Mouse (Mus musculus) myocyte (in vitro differentiated cells): Measurements from ENCODE around the gene Nek7. TPM values are rescaled to one million over a fixed set of nuclear protein-coding genes. Genes with fewer than 3 reads are reported as not detected.

Source experiments
- H3K27me3 ChIP-seq: one replicate; pipeline ENCODE4 v1.6.1; 2011; ENCODE audit not compliant: control insufficient read depth, insufficient read depth, insufficient read length
- H3K36me3 ChIP-seq: one replicate; pipeline ENCODE4 v1.6.1; 2011; ENCODE audit not compliant: control insufficient read depth, insufficient read depth
- H3K4me2 ChIP-seq: one replicate; pipeline ENCODE4 v1.6.1; 2011; ENCODE audit warnings: low read depth, control low read depth
- H3K4me3 ChIP-seq: one replicate; pipeline ENCODE4 v1.5.1; 2011; ENCODE audit warnings: mild to moderate bottlenecking, control low read depth, moderate library complexity
- H3K79me2 ChIP-seq: one replicate; pipeline ENCODE4 v1.6.1; 2011; ENCODE audit not compliant: control insufficient read depth, insufficient read depth
- H3ac ChIP-seq: one replicate; pipeline ENCODE4 v1.6.1; 2011; ENCODE audit not compliant: control insufficient read depth, insufficient read length
- CEBPB ChIP-seq: IDR thresholded peaks from 2 replicates; pipeline ENCODE4 v1.6.1; 2011; ENCODE audit warnings: mild to moderate bottlenecking, moderate library complexity; ENCODE audit not compliant: poor library complexity, insufficient read depth, severe bottlenecking
- E2F4 ChIP-seq: IDR thresholded peaks from one replicate; pipeline ENCODE4 v1.6.1; 2011; ENCODE audit warnings: mild to moderate bottlenecking, control low read depth, moderate library complexity; ENCODE audit not compliant: insufficient read depth
- MAX ChIP-seq: IDR thresholded peaks from one replicate; pipeline ENCODE4 v1.6.1; 2011; ENCODE audit warnings: low read depth, mild to moderate bottlenecking, control low read depth
- MYOD1 ChIP-seq, 3 experiments: IDR thresholded peaks; one replicate each; pipeline ENCODE4 v1.6.1; 2011; ENCODE audit warnings: control low read depth in 2 of 3, low read depth in 2 of 3, mild to moderate bottlenecking in 2 of 3, moderate library complexity in 1 of 3; ENCODE audit not compliant: insufficient read length in 2 of 3, control insufficient read depth in 1 of 3
- MYOG ChIP-seq, 3 experiments: IDR thresholded peaks; one replicate each; pipeline ENCODE4 v1.6.1; 2011; ENCODE audit warnings: control low read depth in 2 of 3, low read depth in 2 of 3, mild to moderate bottlenecking in 2 of 3; ENCODE audit not compliant: insufficient read length in 2 of 3, control insufficient read depth in 1 of 3, insufficient read depth in 1 of 3
- POLR2A ChIP-seq: IDR thresholded peaks from one replicate; pipeline ENCODE4 v1.6.1; 2011; ENCODE audit warnings: low read depth, mild to moderate bottlenecking, control low read depth, moderate library complexity; ENCODE audit not compliant: insufficient read length
- POLR2AphosphoS2 ChIP-seq: IDR thresholded peaks from one replicate; pipeline ENCODE4 v1.6.1; 2011; ENCODE audit warnings: low read depth, control low read depth; ENCODE audit not compliant: insufficient read length
- REST ChIP-seq: IDR thresholded peaks from one replicate; pipeline ENCODE4 v1.6.1; 2011; ENCODE audit warnings: mild to moderate bottlenecking, control low read depth, moderate library complexity; ENCODE audit not compliant: insufficient read depth, insufficient read length
- SRF ChIP-seq: IDR thresholded peaks from one replicate; pipeline ENCODE4 v1.6.1; 2011; ENCODE audit warnings: low read depth; ENCODE audit not compliant: control insufficient read depth, insufficient read length
- TCF12 ChIP-seq: IDR thresholded peaks from one replicate; pipeline ENCODE4 v1.6.1; 2011; ENCODE audit warnings: mild to moderate bottlenecking, control low read depth; ENCODE audit not compliant: poor library complexity, insufficient read depth, severe bottlenecking
- TCF3 ChIP-seq: IDR thresholded peaks from one replicate; pipeline ENCODE4 v1.6.1; 2011; ENCODE audit warnings: low read depth, control low read depth; ENCODE audit not compliant: insufficient read length
- USF1 ChIP-seq: IDR thresholded peaks from one replicate; pipeline ENCODE4 v1.6.1; 2011; ENCODE audit warnings: low read depth, mild to moderate bottlenecking, control low read depth, moderate library complexity
- polyA plus RNA-seq: library from polyadenylated mRNA; unstranded; fragments of >200 nt; fragmentation: generic; extraction: Trizol; gene quantifications from one replicate; pipeline ENCODE4 v1.2.1, GENCODE M21; 2012; ENCODE audit warnings: missing spikeins

Nek7 gene
- polyA plus RNA-seq, 1 experiment = 14.6 TPM

DNA sequence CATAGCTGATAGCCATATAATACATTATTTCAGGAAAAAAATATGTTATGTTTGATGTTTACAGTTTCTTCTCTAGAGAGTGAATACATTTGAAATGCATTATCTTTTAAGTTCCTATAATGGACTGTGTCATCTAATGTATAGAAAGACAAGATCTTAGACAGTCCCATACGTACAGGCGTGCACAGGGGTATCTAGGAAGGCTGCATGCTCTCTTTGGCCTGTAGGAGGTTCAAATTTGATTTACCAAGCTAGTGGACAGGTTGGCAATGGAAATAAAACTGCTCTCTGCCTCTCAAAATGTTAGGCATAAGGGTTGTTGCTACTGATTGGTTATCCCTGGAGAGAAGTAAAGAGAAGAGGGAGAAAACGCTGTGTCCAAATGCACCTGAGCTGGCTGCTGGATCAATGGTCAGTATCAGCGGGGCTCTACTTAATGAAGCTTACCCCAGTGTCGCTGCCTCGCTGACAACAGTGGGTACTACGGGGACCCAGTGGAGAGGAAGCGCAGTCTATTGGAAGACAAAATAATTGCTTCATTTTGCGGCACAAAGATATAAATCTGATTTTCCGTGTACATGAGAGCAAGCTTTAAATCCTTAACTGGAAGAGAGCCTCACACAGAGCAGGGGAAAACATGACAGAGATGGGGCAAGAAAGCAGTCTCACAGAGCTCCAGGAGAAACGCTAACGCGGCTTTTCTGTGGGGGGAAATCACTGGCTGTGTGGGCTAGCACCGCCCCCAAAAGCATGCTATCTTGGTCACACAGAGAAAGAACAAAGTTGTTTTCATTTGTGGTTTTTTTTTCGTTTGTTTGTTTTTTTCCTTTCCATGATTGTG is 171.1 kb downstream of the Nek7 start:
- no peaks in the 10 kb centered on the region for H3K79me2 ChIP-seq
- H3K36me3 ChIP-seq = no peaks in the 10 kb centered on the region
- no peak overlapping the region for H3ac ChIP-seq
- H3K27me3 ChIP-seq = no peaks in the 10 kb centered on the region
- H3K4me3 ChIP-seq = no peak overlapping the region
- no peak overlapping the region for H3K4me2 ChIP-seq
- TF ChIP-seq MAX (no peak), USF1 (no peak), POLR2AphosphoS2 (no peak), CEBPB (no peak), TCF3 (no peak), REST (no peak), MYOG (IDR thresholded peaks at IDR 0.05; ENCODE audit: control insufficient read depth in 1 of 3, insufficient read depth in 1 of 3, insufficient read length in 2 of 3, low read depth in 2 of 3) (no peak), MYOD1 (IDR thresholded peaks at IDR 0.05; ENCODE audit: control insufficient read depth in 1 of 3, insufficient read length in 2 of 3, low read depth in 2 of 3) (no peak), POLR2A (no peak), E2F4 (no peak), TCF12 (no peak), SRF (no peak)

GRCm38 (mm10) chr1:138446846-138447245 is 173.1 kb downstream of the Nek7 start:
- H3K27me3 ChIP-seq = no peaks in the 10 kb centered on the region
- H3K4me2 ChIP-seq = no peak overlapping the region
- H3K4me3 ChIP-seq = no peak overlapping the region
- no peak overlapping the region for H3ac ChIP-seq
- no peaks in the 10 kb centered on the region for H3K36me3 ChIP-seq
- TF ChIP-seq TCF3 = no peak
- no peak for TF ChIP-seq MAX
- TF ChIP-seq USF1 = no peak
- no peak for TF ChIP-seq TCF12
- no peak for TF ChIP-seq REST
- no peak for TF ChIP-seq POLR2A
- TF ChIP-seq MYOD1 (IDR thresholded peaks at IDR 0.05; ENCODE audit: control insufficient read depth in 1 of 3, insufficient read length in 2 of 3, low read depth in 2 of 3) = no peak
- no peak for TF ChIP-seq MYOG (IDR thresholded peaks at IDR 0.05; ENCODE audit: control insufficient read depth in 1 of 3, insufficient read depth in 1 of 3, insufficient read length in 2 of 3, low read depth in 2 of 3)
- TF ChIP-seq SRF = no peak
- TF ChIP-seq CEBPB = no peak
- no peaks in the 10 kb centered on the region for H3K79me2 ChIP-seq

Other genes with a start within 250 kb of the Nek7 start
- gene Lhx9, start 228.4 kb upstream of the Nek7 start, polyA plus RNA-seq = 0.14 TPM
- 66.0 TPM for gene 2310009B15Rik, start 236.7 kb upstream of the Nek7 start, polyA plus RNA-seq